Mouse (Mus musculus) urinary bladder, postnatal 14 days (tissue): ENCODE measurements around the gene Adk.
"Not testable (repeated sequence)": the region's sequence is repeated elsewhere in the genome, so short reads cannot be mapped to it uniquely, and the experiment has no call there.

Source experiments
- DNase-seq: peaks from one replicate; pipeline ENCODE4 v3.0.0; 2021; ENCODE audit warnings: low spot score

Adk gene

GRCm38 (mm10) chr14:21065490-21066162 is 13.3 kb downstream of the Adk start:
- no peak for DNase-seq

- DNase-seq: no peak
Observed at GRCm38 (mm10) chr14:21069594-21069993, 17.2 kb downstream of the Adk start.

GRCm38 (mm10) chr14:21073981-21074380 is 21.6 kb downstream of the Adk start:
- DNase-seq: no peak

- DNase-seq: no peak
Observed at GRCm38 (mm10) chr14:21074398-21075320, 22.3 kb downstream of the Adk start.

GRCm38 (mm10) chr14:21075751-21076500 is 23.6 kb downstream of the Adk start:
- DNase-seq: peak; percentile 90

- no peak for DNase-seq
Observed at GRCm38 (mm10) chr14:21076501-21077194, 24.3 kb downstream of the Adk start.

- no peak for DNase-seq
Observed at GRCm38 (mm10) chr14:21077939-21078338, 25.6 kb downstream of the Adk start.

GRCm38 (mm10) chr14:21078511-21078910 is 26.1 kb downstream of the Adk start:
- no peak for DNase-seq

GRCm38 (mm10) chr14:21082823-21083222 is 30.4 kb downstream of the Adk start:
- DNase-seq: no peak

GRCm38 (mm10) chr14:21085666-21086065 is 33.3 kb downstream of the Adk start:
- no peak for DNase-seq

GRCm38 (mm10) chr14:21086106-21086505 is 33.7 kb downstream of the Adk start:
- DNase-seq: no peak

GRCm38 (mm10) chr14:21086827-21087351 is 34.5 kb downstream of the Adk start:
- DNase-seq: peak; percentile 40

- no peak for DNase-seq
Observed at GRCm38 (mm10) chr14:21087390-21088060, 35.2 kb downstream of the Adk start.

GRCm38 (mm10) chr14:21088731-21089130 is 36.4 kb downstream of the Adk start:
- DNase-seq: no peak

- DNase-seq: no peak
Observed at GRCm38 (mm10) chr14:21090400-21090799, 38.0 kb downstream of the Adk start.

- no peak for DNase-seq
Observed at GRCm38 (mm10) chr14:21090930-21091486, 38.6 kb downstream of the Adk start.

GRCm38 (mm10) chr14:21094161-21094560 is 41.8 kb downstream of the Adk start:
- not testable (repeated sequence) for DNase-seq

- no peak for DNase-seq
Observed at GRCm38 (mm10) chr14:21096279-21096678, 43.9 kb downstream of the Adk start.

- DNase-seq: no peak
Observed at GRCm38 (mm10) chr14:21096689-21097088, 44.3 kb downstream of the Adk start.

- DNase-seq: no peak
Observed at GRCm38 (mm10) chr14:21099371-21099770, 47.0 kb downstream of the Adk start.

GRCm38 (mm10) chr14:21100876-21101275 is 48.5 kb downstream of the Adk start:
- DNase-seq: no peak
